Comparison of ENCODE assay signal across 29 mouse cellular contexts in genomic region chr7:76008226-76008625, GRCm38 (mm10).
A peak's percentile ranks its signal among the peaks of the same experiment; 100 is the strongest.
DNase-seq lines count a peak whose midpoint lies in the region; ATAC-seq and TF ChIP-seq lines count a peak whose summit lies in the region.
"Had no signal": no experiment of that assay in that cellular context is flagged by ENCODE, and none has a peak within 500 bp of the region (broad histone marks: within the 10 kb centered on the region; RNA-seq: fewer than 3 reads in every experiment).

No protein-coding gene starts in this region.

- H3K9me3 ChIP-seq in forebrain, embryonic 15.5 days: no peaks in the 10 kb centered on the region
- no peaks in the 10 kb centered on the region for H3K9me3 ChIP-seq in forebrain, embryonic 11.5 days (ENCODE audit: control insufficient read depth, low read length)
- H3K9me3 ChIP-seq in hindbrain, postnatal 0 days (ENCODE audit: low read length): no peaks in the 10 kb centered on the region
- H3K9me3 ChIP-seq in hindbrain, embryonic 10.5 days: peaks cover 3% of the 10 kb centered on the region; the same call in 1 of the 2 replicates
- H3K9me3 ChIP-seq: intestine, embryonic 15.5 days; limb, embryonic 10.5 days; limb, embryonic 15.5 days; megakaryocyte, embryonic 14.5 days; midbrain, embryonic 15.5 days; stomach, embryonic 15.5 days had no signal

- no peak for TF ChIP-seq CTCF in hindbrain, postnatal 0 days (IDR thresholded peaks at IDR 0.05; ENCODE audit: low read depth)

- H3K9ac ChIP-seq in forebrain, embryonic 15.5 days (replicated peaks): no peak overlapping the region
- no peak overlapping the region for H3K9ac ChIP-seq in forebrain, embryonic 11.5 days (ENCODE audit: low read length)
- H3K9ac ChIP-seq in hindbrain, postnatal 0 days (replicated peaks; ENCODE audit: low read length): no peak overlapping the region
- H3K9ac ChIP-seq: heart, embryonic 12.5 days; hindbrain, embryonic 14.5 days; intestine, embryonic 15.5 days; limb, embryonic 15.5 days; liver, embryonic 13.5 days; midbrain, embryonic 15.5 days; neural tube, embryonic 12.5 days; stomach, embryonic 15.5 days had no signal

- DNase-seq in forebrain, embryonic 11.5 days (ENCODE audit: low spot score): no peak
- DNase-seq in hindbrain, postnatal 0 days (ENCODE audit: low spot score): peak; percentile 9
- DNase-seq in hindbrain, embryonic 10.5 days (ENCODE audit: low spot score): no peak
- peak; percentile 16 for DNase-seq in right cerebral cortex, postnatal 4 days
- DNase-seq in right cerebral cortex, postnatal 36 days (ENCODE audit: low spot score in 2 of 2): no peak
- DNase-seq in layer of hippocampus, adult 9-10 months (ENCODE audit: low spot score): no peak
- DNase-seq: adrenal gland, adult 8-10 months; cerebellum, adult 9-10 months; gastrocnemius, postnatal 25 days; heart, adult 18-20 months; heart, postnatal 4 days; kidney, adult 2 months; kidney, postnatal 36 days; liver, embryonic 13.5 days; lung, postnatal 4 days had no signal

- H3K36me3 ChIP-seq in forebrain, embryonic 15.5 days: no peaks in the 10 kb centered on the region
- no peaks in the 10 kb centered on the region for H3K36me3 ChIP-seq in forebrain, embryonic 11.5 days (ENCODE audit: control insufficient read depth, insufficient read depth, low read length)
- no peaks in the 10 kb centered on the region for H3K36me3 ChIP-seq in hindbrain, postnatal 0 days (ENCODE audit: insufficient read depth, low read length)
- no peaks in the 10 kb centered on the region for H3K36me3 ChIP-seq in hindbrain, embryonic 10.5 days
- H3K36me3 ChIP-seq: heart, embryonic 12.5 days; intestine, embryonic 15.5 days; limb, embryonic 10.5 days; limb, embryonic 15.5 days; liver, embryonic 13.5 days; midbrain, embryonic 15.5 days; neural tube, embryonic 12.5 days; stomach, embryonic 15.5 days had no signal

- no peaks in the 10 kb centered on the region for H3K27me3 ChIP-seq in forebrain, embryonic 15.5 days
- no peaks in the 10 kb centered on the region for H3K27me3 ChIP-seq in forebrain, embryonic 11.5 days (ENCODE audit: control insufficient read depth, insufficient read depth, low read length)
- no peaks in the 10 kb centered on the region for H3K27me3 ChIP-seq in hindbrain, postnatal 0 days (ENCODE audit: insufficient read depth, low read length)
- no peaks in the 10 kb centered on the region for H3K27me3 ChIP-seq in hindbrain, embryonic 10.5 days (ENCODE audit: insufficient read depth, poor library complexity, severe bottlenecking)
- H3K27me3 ChIP-seq: heart, embryonic 12.5 days; intestine, embryonic 15.5 days; limb, embryonic 15.5 days; liver, embryonic 13.5 days; megakaryocyte, embryonic 14.5 days; midbrain, embryonic 15.5 days; neural tube, embryonic 12.5 days; stomach, embryonic 15.5 days had no signal

- no peak overlapping the region for H3K4me3 ChIP-seq in forebrain, embryonic 15.5 days
- H3K4me3 ChIP-seq in forebrain, embryonic 11.5 days (ENCODE audit: low read depth, low read length): no peak overlapping the region
- H3K4me3 ChIP-seq in hindbrain, postnatal 0 days (ENCODE audit: low read length): no peak overlapping the region
- no peak overlapping the region for H3K4me3 ChIP-seq in hindbrain, embryonic 10.5 days
- H3K4me3 ChIP-seq: erythroblast, embryonic 14.5 days; heart, embryonic 12.5 days; intestine, embryonic 15.5 days; layer of hippocampus, adult 2 months; limb, embryonic 10.5 days; limb, embryonic 15.5 days; liver, embryonic 13.5 days; megakaryocyte, embryonic 14.5 days; midbrain, embryonic 15.5 days; neural tube, embryonic 12.5 days; stomach, embryonic 15.5 days had no signal

- peak overlapping the region; percentile 29; the same call in 1 of the 2 replicates for H3K27ac ChIP-seq in forebrain, embryonic 15.5 days (replicated peaks)
- H3K27ac ChIP-seq in forebrain, embryonic 11.5 days (ENCODE audit: low read depth, low read length): no peak overlapping the region
- H3K27ac ChIP-seq in hindbrain, postnatal 0 days: no peak overlapping the region
- H3K27ac ChIP-seq in hindbrain, embryonic 10.5 days: no peak overlapping the region
- H3K27ac ChIP-seq: hindbrain, embryonic 14.5 days; intestine, embryonic 15.5 days; layer of hippocampus, adult 2 months; limb, embryonic 10.5 days; limb, embryonic 15.5 days; liver, embryonic 13.5 days; midbrain, embryonic 15.5 days; neural tube, embryonic 12.5 days; stomach, embryonic 15.5 days had no signal

- 0 out of 2 replicates have a peak, but pooled peaks cover 6% of the 10 kb centered on the region for H3K4me1 ChIP-seq in forebrain, embryonic 15.5 days
- H3K4me1 ChIP-seq in forebrain, embryonic 11.5 days (replicated peaks; ENCODE audit: control insufficient read depth, insufficient read depth, low read length): no peaks in the 10 kb centered on the region
- H3K4me1 ChIP-seq in hindbrain, postnatal 0 days (ENCODE audit: insufficient read depth, low read length): no peaks in the 10 kb centered on the region
- no peaks in the 10 kb centered on the region for H3K4me1 ChIP-seq in hindbrain, embryonic 10.5 days (replicated peaks)
- H3K4me1 ChIP-seq: heart, embryonic 12.5 days; intestine, embryonic 15.5 days; limb, embryonic 10.5 days; limb, embryonic 15.5 days; liver, embryonic 13.5 days; megakaryocyte, embryonic 14.5 days; midbrain, embryonic 15.5 days; neural tube, embryonic 12.5 days; stomach, embryonic 15.5 days had no signal

- ATAC-seq in forebrain, embryonic 15.5 days (replicated peaks): 0 out of 2 replicates have a peak, but pooled peaks have one; percentile 26
- no peak for ATAC-seq in forebrain, embryonic 11.5 days (replicated peaks; ENCODE audit: low FRiP score)
- ATAC-seq in hindbrain, postnatal 0 days: no peak
- ATAC-seq: CD4-positive, CD25-positive, alpha-beta regulatory T cell, adult 4 months; intestine, embryonic 15.5 days; lung, postnatal 0 days; midbrain, embryonic 15.5 days had no signal

- no peak overlapping the region for H3K4me2 ChIP-seq in forebrain, embryonic 15.5 days (replicated peaks)
- H3K4me2 ChIP-seq in forebrain, embryonic 11.5 days (ENCODE audit: low read depth, low read length, severe bottlenecking): no peak overlapping the region
- no peak overlapping the region for H3K4me2 ChIP-seq in hindbrain, postnatal 0 days (ENCODE audit: low read depth, low read length)
- H3K4me2 ChIP-seq: heart, embryonic 12.5 days; hindbrain, embryonic 14.5 days; intestine, embryonic 15.5 days; limb, embryonic 15.5 days; liver, embryonic 13.5 days; midbrain, embryonic 15.5 days; neural tube, embryonic 12.5 days; stomach, embryonic 15.5 days had no signal

- WGBS in forebrain, embryonic 15.5 days: 34% methylated on average over 6 of the region's 6 CpGs
- 72% methylated on average over 6 of the region's 6 CpGs for WGBS in forebrain, embryonic 11.5 days
- 27% methylated on average over 6 of the region's 6 CpGs for WGBS in hindbrain, postnatal 0 days
- WGBS in hindbrain, embryonic 10.5 days: 68% methylated on average over 6 of the region's 6 CpGs

Comparison
In these comparisons a context has a peak if more than half of its experiments do, and no peak if none do; other contexts are left out.
1. DNase-seq: peak in hindbrain, postnatal 0 days (single experiment) and right cerebral cortex, postnatal 4 days (single experiment); none in forebrain, embryonic 11.5 days (single experiment), hindbrain, embryonic 10.5 days (single experiment), right cerebral cortex, postnatal 36 days (0 of 2) and layer of hippocampus, adult 9-10 months (single experiment).